Mouse (Mus musculus): ENCODE measurements at regions not wholly inside any gene's neighbourhood (a gene's known extent, or its start where the extent isn't known, plus 50 kb on each side); places are given as distances from the start of the nearest gene placed in this dataset.

DNA sequence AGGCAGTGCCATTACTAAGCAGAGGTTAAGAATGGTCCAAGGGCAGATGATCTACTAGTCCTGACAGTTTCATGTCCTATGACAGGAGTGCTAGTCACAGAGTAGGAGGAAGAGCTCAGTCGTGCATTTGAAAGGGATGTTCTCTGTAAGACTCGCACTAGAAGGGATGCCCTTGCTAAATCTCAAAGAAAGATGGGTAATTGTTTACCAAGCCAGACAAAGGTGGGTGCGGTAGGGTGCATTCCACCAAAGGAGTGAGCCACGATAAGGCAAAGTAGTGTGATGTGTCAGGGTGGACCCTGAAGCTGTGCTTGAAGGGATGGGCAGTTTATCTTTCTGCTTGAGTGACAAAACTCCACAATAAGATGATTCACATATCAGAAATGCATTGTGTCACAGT, 50.5 kb upstream of the Adgrf1 start:
- DNase-seq (ENCODE audit: low spot score): no peak

Measured in yolk sac, embryonic 10.5 days (tissue).